Mouse (Mus musculus) small intestine, adult 2 months (tissue): ENCODE measurements around the gene Cib4. TPM values are rescaled to one million over a fixed set of nuclear protein-coding genes. Genes with fewer than 3 reads are reported as not detected.
A peak's percentile ranks its signal among the peaks of the same experiment; 100 is the strongest.

Experiments used
- H3K27ac ChIP-seq: fragments of 200-500 bp; 2 replicates; pipeline ENCODE4 v1.5.1; 2012; ENCODE audit warnings: low read depth, low read length, control low read depth, inconsistent platforms; ENCODE audit not compliant: insufficient read depth
- H3K27me3 ChIP-seq: fragments of 200-500 bp; 2 replicates; pipeline ENCODE4 v1.6.1; 2012; ENCODE audit warnings: mild to moderate bottlenecking, moderate library complexity, low read length, inconsistent platforms; ENCODE audit not compliant: control insufficient read depth, insufficient read depth
- H3K36me3 ChIP-seq: fragments of 200-500 bp; 2 replicates; pipeline ENCODE4 v1.6.1; 2012; ENCODE audit warnings: mild to moderate bottlenecking, low read length, control low read depth, inconsistent platforms; ENCODE audit not compliant: control insufficient read depth, insufficient read depth
- H3K4me1 ChIP-seq: fragments of 200-500 bp; 2 replicates; pipeline ENCODE4 v1.6.1; 2012; ENCODE audit warnings: low read length, inconsistent platforms, mixed read lengths; ENCODE audit not compliant: control insufficient read depth, insufficient read depth, insufficient read length
- H3K4me3 ChIP-seq: fragments of 200-500 bp; 2 replicates; pipeline ENCODE4 v1.5.1; 2012; ENCODE audit warnings: low read depth, mild to moderate bottlenecking, control low read depth, inconsistent platforms, low read length, moderate library complexity
- CTCF ChIP-seq: fragments of 200-500 bp; IDR thresholded peaks from 2 replicates; pipeline ENCODE4 v1.5.1; 2012; ENCODE audit warnings: low read depth, mild to moderate bottlenecking, control low read depth, inconsistent platforms, low read length, moderate library complexity, mixed read lengths; ENCODE audit not compliant: insufficient replicate concordance, insufficient read length; ENCODE audit errors: extremely low read depth
- POLR2A ChIP-seq: fragments of 200-500 bp; IDR thresholded peaks from 2 replicates; pipeline ENCODE4 v1.6.1; 2012; ENCODE audit warnings: low read depth, mild to moderate bottlenecking, control low read depth, inconsistent platforms, low read length, moderate library complexity
- WGBS: fragments of 180-500 bp; shearing (Covaris S2); methylation state at CpG from one replicate; pipeline ENCODE4 v1.1.7; 2018; 5-methylcytosine and 5-hydroxymethylcytosine counted together
- polyA plus RNA-seq: library from polyadenylated mRNA; depleted of rRNA; stranded (reverse); fragments of >200 nt; gene quantifications from 2 replicates; pipeline ENCODE4 v1.2.3, GENCODE M21; 2012; rRNA removed

Cib4 gene
- polyA plus RNA-seq, 1 experiment: not detected

DNA sequence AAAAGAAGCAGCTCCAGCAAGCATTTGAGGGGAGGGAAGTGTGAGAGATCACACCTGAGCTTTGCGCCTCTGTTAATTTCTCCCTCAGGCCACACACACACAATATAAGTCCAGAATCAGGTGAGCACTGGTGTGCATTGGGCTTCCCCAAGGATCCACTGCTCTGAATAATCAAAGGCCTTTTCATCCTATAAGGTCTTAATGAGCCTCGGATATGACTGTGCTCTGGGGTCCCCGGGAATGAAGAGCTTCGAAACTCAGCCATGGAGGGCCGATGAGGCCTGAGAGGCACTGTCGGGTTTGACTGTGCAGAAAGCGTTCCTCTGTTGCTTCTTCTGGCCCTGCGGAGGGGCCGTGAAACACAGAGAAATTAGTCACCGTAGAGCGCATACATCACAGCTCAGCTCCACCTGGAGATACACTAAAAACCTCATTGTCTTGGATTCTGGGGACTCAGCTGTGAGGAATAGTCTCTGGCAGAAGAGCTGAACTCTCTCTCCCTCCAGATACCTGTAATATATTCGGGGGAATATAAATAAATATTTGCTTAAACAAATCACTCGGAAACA is 101.2 kb downstream of the Cib4 start:
- WGBS: 79% methylated on average over 13 of the region's 13 CpGs
- Histone ChIP-seq H3K4me3 (no peak overlapping the region), H3K27ac (no peak overlapping the region), H3K27me3 (no peaks in the 10 kb centered on the region), H3K36me3 (no peaks in the 10 kb centered on the region), H3K4me1 (no peaks in the 10 kb centered on the region)
- TF ChIP-seq CTCF: no peak
- TF ChIP-seq POLR2A: no peak

DNA sequence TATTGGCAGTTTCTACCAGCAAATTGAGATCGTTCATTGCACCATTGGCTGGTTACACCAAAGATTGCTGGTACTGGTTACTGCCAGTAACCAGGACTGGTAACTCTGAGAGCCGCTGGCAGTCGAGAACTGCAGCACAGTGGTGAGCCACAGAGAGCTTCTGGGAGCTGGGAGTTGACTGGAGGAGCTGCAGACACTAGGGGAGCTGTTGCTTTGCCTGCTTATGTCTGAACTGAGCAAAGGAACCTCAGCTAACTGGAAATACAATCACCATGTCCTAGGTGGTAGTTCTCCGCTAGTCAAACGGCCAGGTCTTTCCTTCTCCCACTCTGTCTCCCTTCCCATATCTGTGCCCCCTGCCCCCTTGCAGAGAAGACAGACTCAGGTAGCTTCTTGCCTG is 103.4 kb downstream of the Cib4 start:
- 57% methylated on average over 5 of the region's 5 CpGs for WGBS
- Histone ChIP-seq H3K4me3 (no peak overlapping the region), H3K27ac (no peak overlapping the region), H3K27me3 (no peaks in the 10 kb centered on the region), H3K36me3 (no peaks in the 10 kb centered on the region), H3K4me1 (no peaks in the 10 kb centered on the region)
- no peak for TF ChIP-seq POLR2A
- peak; percentile 15; the same call in 1 of the 2 replicates for TF ChIP-seq CTCF

DNA sequence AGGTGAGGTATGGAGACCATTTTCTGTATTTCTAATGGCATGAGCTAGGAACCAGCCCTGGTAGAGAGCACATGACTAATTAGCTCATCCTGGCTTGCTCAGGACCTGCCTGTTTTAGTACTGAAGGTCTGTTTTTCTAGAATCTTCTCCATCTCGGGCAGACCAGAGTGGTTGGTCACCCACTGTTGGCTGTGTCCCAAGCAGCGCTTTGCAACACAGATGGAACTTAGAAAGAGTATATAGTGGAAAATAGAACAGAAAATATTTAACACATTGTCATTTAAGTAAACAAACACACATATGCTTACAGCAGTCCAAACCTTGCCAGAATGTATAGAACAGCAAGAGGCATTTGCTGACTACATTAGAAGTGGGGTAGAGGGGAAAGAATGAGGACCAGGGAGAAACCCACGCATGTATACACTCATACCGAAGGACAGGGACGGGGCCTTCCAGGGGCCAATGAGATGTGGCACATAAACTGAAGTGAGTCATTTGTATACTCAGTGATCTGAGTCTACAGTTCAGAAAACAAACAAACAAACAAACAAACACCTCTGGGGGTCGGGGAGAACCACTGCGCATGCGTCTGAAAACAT is 105.2 kb downstream of the Cib4 start:
- H3K36me3 ChIP-seq: no peaks in the 10 kb centered on the region
- 78% methylated on average over 8 of the region's 8 CpGs for WGBS
- H3K27me3 ChIP-seq: no peaks in the 10 kb centered on the region
- H3K4me1 ChIP-seq: no peaks in the 10 kb centered on the region
- H3K4me3 ChIP-seq: no peak overlapping the region
- TF ChIP-seq POLR2A: no peak
- TF ChIP-seq CTCF: no peak
- H3K27ac ChIP-seq: no peak overlapping the region

DNA sequence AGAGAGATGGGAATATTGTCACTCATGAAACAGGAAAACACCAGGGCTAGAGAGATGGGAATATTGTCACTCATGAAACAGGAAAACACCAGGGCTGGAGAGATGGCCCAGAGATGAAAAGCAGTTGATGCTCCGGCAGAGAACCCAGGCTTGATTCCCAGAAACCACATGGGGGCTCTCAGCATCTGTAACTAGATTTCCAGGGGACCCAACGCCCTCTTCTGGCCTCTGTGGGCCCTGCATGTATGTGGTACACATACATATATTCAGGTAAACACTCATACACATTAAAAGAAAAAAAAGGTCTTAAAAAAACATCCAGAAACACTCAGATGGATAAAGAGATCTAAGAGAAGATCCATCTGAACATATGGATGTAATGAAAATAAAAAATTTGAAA is 106.7 kb downstream of the Cib4 start:
- H3K27ac ChIP-seq: no peak overlapping the region

More for the DNA sequence above, 106.7 kb downstream of the Cib4 start:
- Histone ChIP-seq H3K27me3 (no peaks in the 10 kb centered on the region), H3K36me3 (no peaks in the 10 kb centered on the region), H3K4me3 (no peak overlapping the region), H3K4me1 (no peaks in the 10 kb centered on the region)
- TF ChIP-seq CTCF (no peak), POLR2A (no peak)
- WGBS: 52% methylated on average over 2 of the region's 2 CpGs

Other genes starting within 250 kb of the Cib4 start
- gene Otof, start 83.9 kb downstream of the Cib4 start, polyA plus RNA-seq: 0.06 and 0.08 TPM in 2 replicates
- gene 1700001C02Rik, start 79.8 kb downstream of the Cib4 start, polyA plus RNA-seq: not detected in 2 replicates
- 13.1 and 15.9 TPM in 2 replicates for gene Kcnk3, start 42.3 kb upstream of the Cib4 start, polyA plus RNA-seq
- gene Slc35f6, start 102.1 kb upstream of the Cib4 start, polyA plus RNA-seq: 48.2 and 80.2 TPM in 2 replicates
- gene Cenpa, start 120.9 kb upstream of the Cib4 start, polyA plus RNA-seq: 17.8 and 33.0 TPM in 2 replicates
- 0.66 and 1.6 TPM in 2 replicates for gene Dpysl5, start 165.7 kb upstream of the Cib4 start, polyA plus RNA-seq